ENCODE assay signal across 12 mouse cellular contexts in the genomic region with DNA sequence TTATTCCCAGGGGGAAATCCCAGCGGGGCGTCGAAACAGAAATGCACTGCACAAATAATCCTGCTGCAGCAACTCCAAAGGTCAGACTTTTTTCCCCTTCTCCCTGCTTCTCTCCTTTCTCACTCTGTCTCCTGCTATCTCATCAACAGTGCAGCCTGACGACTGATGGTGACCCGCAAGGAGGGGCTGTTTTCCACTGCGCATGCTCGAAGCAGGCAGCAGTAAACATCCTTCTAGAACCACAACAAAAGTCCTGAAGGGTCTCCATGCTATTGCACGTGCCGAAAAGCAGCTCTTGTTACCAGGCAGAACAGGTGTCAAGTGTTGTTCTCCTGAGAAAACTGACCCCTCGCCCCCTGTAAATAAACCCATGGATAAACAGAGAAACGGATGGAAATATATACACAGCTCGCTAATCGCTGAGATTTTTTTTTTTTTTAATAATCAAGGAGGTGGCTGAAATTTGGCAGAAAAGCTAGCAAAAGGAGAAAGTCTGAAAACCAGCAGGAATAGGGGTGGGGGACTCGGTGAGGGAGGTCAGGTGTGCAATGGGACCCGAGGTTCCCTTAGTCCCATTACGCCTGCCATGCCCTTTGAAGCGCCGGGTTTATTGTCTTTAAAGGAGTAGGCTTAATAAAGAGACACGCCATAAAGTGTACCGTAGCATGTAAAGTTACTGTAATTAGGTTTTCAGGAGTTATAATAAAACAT.
DNase-seq lines count a peak whose midpoint lies in the region; ATAC-seq lines count a peak whose summit lies in the region.
"Had no signal": no experiment of that assay in that cellular context is flagged by ENCODE, and none has a peak within 500 bp of the region (broad histone marks: within the 10 kb centered on the region; RNA-seq: fewer than 3 reads in every experiment).

No protein-coding gene starts in this region.

- no peak overlapping the region for H3K9ac ChIP-seq in intestine, embryonic 14.5 days (ENCODE audit: low read length)
- no peak overlapping the region for H3K9ac ChIP-seq in intestine, embryonic 16.5 days (ENCODE audit: low read depth, low read length)
- no peak overlapping the region for H3K9ac ChIP-seq in neural tube, embryonic 13.5 days
- H3K9ac ChIP-seq in limb, embryonic 13.5 days, result no peak overlapping the region
- H3K9ac ChIP-seq: forebrain, embryonic 12.5 days; midbrain, embryonic 13.5 days; neural tube, embryonic 12.5 days had no signal

- H3K4me3 ChIP-seq in intestine, embryonic 14.5 days (ENCODE audit: low read depth, low read length), result no peak overlapping the region
- no peak overlapping the region for H3K4me3 ChIP-seq in intestine, embryonic 16.5 days (ENCODE audit: low read length)
- no peak overlapping the region for H3K4me3 ChIP-seq in neural tube, embryonic 13.5 days
- peak overlapping the region; percentile 28 for H3K4me3 ChIP-seq in limb, embryonic 13.5 days
- H3K4me3 ChIP-seq: forebrain, embryonic 12.5 days; midbrain, embryonic 13.5 days; neural tube, embryonic 12.5 days had no signal

- no peak for ATAC-seq in intestine, embryonic 14.5 days (replicated peaks; ENCODE audit: low FRiP score, low TSS enrichment, low read depth)
- no peak for ATAC-seq in intestine, embryonic 16.5 days
- ATAC-seq in neural tube, embryonic 13.5 days (ENCODE audit: low read depth), result no peak
- ATAC-seq in limb, embryonic 13.5 days (ENCODE audit: low FRiP score, low read depth), result peak; percentile 32; the same call in 1 of the 2 replicates
- ATAC-seq: midbrain, embryonic 13.5 days had no signal

- no peaks in the 10 kb centered on the region for H3K27me3 ChIP-seq in intestine, embryonic 14.5 days (replicated peaks; ENCODE audit: control insufficient read depth, insufficient read depth, low read length)
- no peaks in the 10 kb centered on the region for H3K27me3 ChIP-seq in intestine, embryonic 16.5 days (replicated peaks; ENCODE audit: control insufficient read depth, insufficient read depth, low read length)
- H3K27me3 ChIP-seq in neural tube, embryonic 13.5 days, result no peaks in the 10 kb centered on the region
- no peaks in the 10 kb centered on the region for H3K27me3 ChIP-seq in limb, embryonic 13.5 days
- H3K27me3 ChIP-seq: midbrain, embryonic 13.5 days; neural tube, embryonic 12.5 days had no signal

- peak overlapping the region; percentile 16 for H3K4me2 ChIP-seq in intestine, embryonic 14.5 days (ENCODE audit: low read length)
- H3K4me2 ChIP-seq in intestine, embryonic 16.5 days (ENCODE audit: low read depth, low read length), result no peak overlapping the region; the same call in 1 of the 2 replicates
- peak overlapping the region; percentile 15; the same call in 1 of the 2 replicates for H3K4me2 ChIP-seq in neural tube, embryonic 13.5 days
- peak overlapping the region; percentile 60 for H3K4me2 ChIP-seq in limb, embryonic 13.5 days (replicated peaks)
- H3K4me2 ChIP-seq: forebrain, embryonic 12.5 days; midbrain, embryonic 13.5 days; neural tube, embryonic 12.5 days had no signal

- H3K9me3 ChIP-seq in intestine, embryonic 14.5 days (ENCODE audit: control insufficient read depth, low read length), result no peaks in the 10 kb centered on the region
- no peaks in the 10 kb centered on the region for H3K9me3 ChIP-seq in intestine, embryonic 16.5 days (ENCODE audit: control insufficient read depth, low read length)
- H3K9me3 ChIP-seq in neural tube, embryonic 13.5 days, result no peaks in the 10 kb centered on the region
- no peaks in the 10 kb centered on the region for H3K9me3 ChIP-seq in limb, embryonic 13.5 days
- H3K9me3 ChIP-seq: forebrain, embryonic 12.5 days; midbrain, embryonic 13.5 days; neural tube, embryonic 12.5 days had no signal

- no peak overlapping the region for H3K27ac ChIP-seq in intestine, embryonic 14.5 days (ENCODE audit: low read depth)
- H3K27ac ChIP-seq in intestine, embryonic 16.5 days (ENCODE audit: low read length), result no peak overlapping the region
- H3K27ac ChIP-seq in neural tube, embryonic 13.5 days (replicated peaks), result 0 out of 2 replicates have a peak overlapping the region, but pooled peaks have one; percentile 2
- H3K27ac ChIP-seq in limb, embryonic 13.5 days, result no peak overlapping the region
- H3K27ac ChIP-seq: forebrain, embryonic 12.5 days; midbrain, embryonic 13.5 days; neural tube, embryonic 12.5 days had no signal

- no peaks in the 10 kb centered on the region for H3K36me3 ChIP-seq in intestine, embryonic 14.5 days (ENCODE audit: control insufficient read depth, insufficient read depth, low read length)
- H3K36me3 ChIP-seq in intestine, embryonic 16.5 days (ENCODE audit: control insufficient read depth, insufficient read depth, low read length), result no peaks in the 10 kb centered on the region
- H3K36me3 ChIP-seq in neural tube, embryonic 13.5 days, result no peaks in the 10 kb centered on the region
- no peaks in the 10 kb centered on the region for H3K36me3 ChIP-seq in limb, embryonic 13.5 days
- H3K36me3 ChIP-seq: forebrain, embryonic 12.5 days; neural tube, embryonic 12.5 days had no signal

- WGBS in intestine, embryonic 14.5 days, result 54% methylated on average over 20 of the region's 20 CpGs
- WGBS in intestine, embryonic 16.5 days, result 59% methylated on average over 20 of the region's 20 CpGs
- WGBS in neural tube, embryonic 13.5 days, result 45% methylated on average over 20 of the region's 20 CpGs
- 32% methylated on average over 20 of the region's 20 CpGs for WGBS in limb, embryonic 13.5 days

- H3K4me1 ChIP-seq in intestine, embryonic 14.5 days (replicated peaks; ENCODE audit: control insufficient read depth, insufficient read depth, low read length), result 0 out of 2 replicates have a peak, but pooled peaks cover 3% of the 10 kb centered on the region
- H3K4me1 ChIP-seq in intestine, embryonic 16.5 days (ENCODE audit: control insufficient read depth, insufficient read depth, low read length), result 0 out of 2 replicates have a peak, but pooled peaks cover 2% of the 10 kb centered on the region
- H3K4me1 ChIP-seq in neural tube, embryonic 13.5 days (replicated peaks), result peaks cover 26% of the 10 kb centered on the region
- H3K4me1 ChIP-seq in limb, embryonic 13.5 days, result peaks cover 24% of the 10 kb centered on the region

- DNase-seq in intestine, embryonic 14.5 days (ENCODE audit: low spot score), result no peak
- no peak for DNase-seq in neural tube, embryonic 10.5 days (ENCODE audit: extremely low spot score, low spot score)
- no peak for DNase-seq in liver
- no peak for DNase-seq in B cell, adult 2 months
- DNase-seq: adrenal gland, postnatal 14 days; gastrocnemius, postnatal 25 days had no signal
